Mouse (Mus musculus) embryonic facial prominence, embryonic 13.5 days (tissue): ENCODE results near the gene Vpreb3. TPM values are rescaled to one million over a fixed set of nuclear protein-coding genes. Genes with fewer than 3 reads are reported as not detected.
A peak's percentile ranks its signal among the peaks of the same experiment; 100 is the strongest.

Source experiments
- ATAC-seq: fragments of 200-750 bp; cut with Nextera tagmentation; 2 replicates; pipeline ENCODE4 v1.8.0; 2017; ENCODE audit warnings: low read depth; ENCODE audit not compliant: insufficient number of reproducible peaks, insufficient read depth, low FRiP score, low TSS enrichment
- H3K27ac ChIP-seq: fragments of 300-500 bp; sonication (generic); 2 replicates; pipeline ENCODE4 v1.5.1; 2015; ENCODE audit warnings: moderate library complexity, mild to moderate bottlenecking, inconsistent platforms
- H3K27me3 ChIP-seq: fragments of 300-500 bp; sonication (generic); 2 replicates; pipeline ENCODE4 v1.6.1; 2015; ENCODE audit warnings: mild to moderate bottlenecking, inconsistent platforms
- H3K36me3 ChIP-seq: fragments of 300-500 bp; sonication (generic); 2 replicates; pipeline ENCODE4 v1.6.1; 2015; ENCODE audit warnings: mild to moderate bottlenecking, inconsistent platforms
- H3K4me1 ChIP-seq: fragments of 300-500 bp; sonication (generic); 2 replicates; pipeline ENCODE4 v1.6.1; 2015; ENCODE audit warnings: inconsistent platforms
- H3K4me2 ChIP-seq: fragments of 300-500 bp; sonication (generic); 2 replicates; pipeline ENCODE4 v1.6.1; 2015; ENCODE audit warnings: moderate library complexity, mild to moderate bottlenecking, inconsistent platforms
- H3K4me3 ChIP-seq: fragments of 300-500 bp; sonication (generic); 2 replicates; pipeline ENCODE4 v1.5.1; 2015; ENCODE audit warnings: mild to moderate bottlenecking, inconsistent platforms
- H3K9ac ChIP-seq: fragments of 300-500 bp; sonication (generic); 2 replicates; pipeline ENCODE4 v1.6.1; 2015; ENCODE audit warnings: mild to moderate bottlenecking, inconsistent platforms
- H3K9me3 ChIP-seq: fragments of 300-500 bp; sonication (generic); 2 replicates; pipeline ENCODE4 v1.6.1; 2016; ENCODE audit warnings: inconsistent platforms
- WGBS: fragments of 180-500 bp; shearing (Covaris S2); methylation state at CpG from one replicate; pipeline ENCODE4 v1.1.7; 2015; ENCODE audit warnings: mixed read lengths; 5-methylcytosine and 5-hydroxymethylcytosine counted together
- polyA plus RNA-seq: library from polyadenylated mRNA; unstranded; fragments of >200 nt; fragmentation: Nextera tagmentation; extraction: Ambion mirVana; gene quantifications from 2 replicates; pipeline ENCODE4 v1.2.1, GENCODE M21; 2015

Vpreb3 gene
- polyA plus RNA-seq, 1 experiment from 2014 or later = 0.37 TPM

DNA sequence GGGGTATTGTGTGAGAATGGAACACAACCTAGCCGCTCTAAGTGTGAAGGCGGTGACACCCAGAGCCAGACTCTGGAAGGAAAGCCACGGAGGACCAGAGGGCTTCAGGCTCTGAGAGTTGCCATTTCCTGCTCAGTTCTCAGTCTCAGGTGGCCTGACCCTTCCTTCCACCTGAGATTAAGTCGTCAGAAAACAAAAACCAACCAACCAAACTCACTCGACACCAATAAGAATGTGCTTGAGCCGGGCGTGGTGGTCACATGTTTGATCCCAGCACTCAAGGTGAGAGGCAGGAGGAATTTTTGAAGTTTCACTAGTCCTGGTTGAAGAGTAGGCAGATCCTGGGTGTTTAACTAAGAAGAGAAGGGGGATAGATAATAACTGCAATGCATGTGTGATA is 3.0 kb downstream of the Vpreb3 start:
- H3K27me3 ChIP-seq = no peaks in the 10 kb centered on the region
- no peak for ATAC-seq

DNA sequence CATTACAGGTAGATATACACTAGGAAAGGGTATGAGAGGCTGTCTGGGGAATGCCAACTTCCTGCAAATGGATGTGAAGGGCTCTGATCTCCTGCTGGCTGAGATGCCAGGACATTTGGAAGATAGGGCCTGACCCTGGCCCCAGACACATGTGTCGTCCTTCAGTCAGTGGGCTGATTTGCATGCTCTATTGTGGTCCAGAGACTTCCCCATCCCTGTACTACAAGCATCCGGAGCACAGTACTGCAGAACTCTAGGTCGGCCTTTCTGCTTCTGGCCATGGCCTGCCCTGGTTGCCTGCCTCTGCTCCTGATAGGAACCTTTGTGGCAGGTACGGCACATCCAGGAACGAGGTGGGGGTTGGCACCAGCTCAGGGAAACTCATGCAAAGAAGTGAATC is 5.2 kb downstream of the Vpreb3 start:
- ATAC-seq = no peak
- no peak overlapping the region for H3K4me3 ChIP-seq
- no peaks in the 10 kb centered on the region for H3K36me3 ChIP-seq
- H3K27me3 ChIP-seq = no peaks in the 10 kb centered on the region
- no peak overlapping the region for H3K9ac ChIP-seq
- H3K27ac ChIP-seq = no peak overlapping the region
- H3K9me3 ChIP-seq = no peaks in the 10 kb centered on the region
- 79% methylated on average over 5 of the region's 5 CpGs for WGBS
- H3K4me1 ChIP-seq = peaks cover 9% of the 10 kb centered on the region
- no peak overlapping the region for H3K4me2 ChIP-seq

More for the DNA sequence above, 3.0 kb downstream of the Vpreb3 start:
- 80% methylated on average over 7 of the region's 7 CpGs for WGBS
- no peaks in the 10 kb centered on the region for H3K36me3 ChIP-seq
- no peak overlapping the region for H3K4me3 ChIP-seq
- no peak overlapping the region for H3K9ac ChIP-seq
- H3K4me2 ChIP-seq = no peak overlapping the region
- H3K4me1 ChIP-seq = peaks cover 7% of the 10 kb centered on the region
- H3K27ac ChIP-seq = no peak overlapping the region
- no peaks in the 10 kb centered on the region for H3K9me3 ChIP-seq

DNA sequence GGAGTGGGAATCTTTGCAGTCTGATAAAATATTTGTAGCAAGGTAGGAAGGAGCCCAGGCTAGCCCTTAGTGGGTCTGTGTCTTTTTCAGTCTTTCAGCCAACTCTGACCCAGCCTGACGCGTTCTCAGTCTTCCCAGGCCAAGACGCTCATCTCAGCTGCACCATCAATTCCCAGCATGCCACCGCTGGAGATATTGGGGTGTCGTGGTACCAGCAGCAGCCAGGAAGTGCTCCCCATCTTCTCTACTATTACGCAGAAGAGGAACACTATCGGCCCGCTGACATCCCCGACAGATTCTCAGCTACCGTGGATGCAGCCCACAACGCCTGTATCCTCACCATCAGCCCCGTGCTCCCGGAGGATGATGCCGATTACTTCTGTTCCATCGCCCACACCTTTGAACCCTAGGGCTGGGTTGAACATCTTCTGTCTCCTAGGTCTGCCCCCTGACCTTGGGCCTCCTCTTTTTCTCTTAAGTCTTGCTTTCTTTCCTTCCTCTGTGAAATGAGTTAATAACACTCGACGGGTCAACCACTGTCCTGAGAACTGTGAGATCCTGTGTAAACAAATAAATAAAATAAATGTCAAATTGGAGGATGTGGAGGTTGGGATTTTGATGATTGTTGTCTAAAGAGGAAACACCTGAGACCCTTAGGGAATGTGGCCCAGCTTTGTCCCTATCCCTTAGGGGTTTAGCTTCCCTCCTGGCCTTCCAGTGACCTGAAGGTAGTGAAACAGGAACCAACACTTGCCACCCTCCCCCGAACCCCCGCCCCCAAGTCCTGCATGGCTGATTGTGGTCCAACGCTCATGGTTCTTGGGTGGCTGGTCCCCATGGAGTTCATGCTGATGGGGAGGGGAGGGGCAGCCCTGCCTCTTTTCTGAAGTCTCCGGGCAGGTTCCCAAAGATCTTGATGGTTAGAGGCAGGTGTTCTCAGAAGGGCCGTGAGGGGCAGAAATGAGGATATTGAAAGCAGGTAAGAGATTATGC is 6.5 kb downstream of the Vpreb3 start:
- 0 out of 2 replicates have a peak, but pooled peaks cover 10% of the 10 kb centered on the region for H3K27me3 ChIP-seq
- H3K4me1 ChIP-seq = peaks cover 9% of the 10 kb centered on the region
- no peak overlapping the region for H3K4me3 ChIP-seq
- WGBS = 75% methylated on average over 22 of the region's 22 CpGs
- ATAC-seq = no peak
- H3K27ac ChIP-seq = no peak overlapping the region
- H3K36me3 ChIP-seq = no peaks in the 10 kb centered on the region
- H3K4me2 ChIP-seq = no peak overlapping the region
- 0 out of 2 replicates have a peak overlapping the region, but pooled peaks have one; percentile 73 for H3K9ac ChIP-seq
- no peaks in the 10 kb centered on the region for H3K9me3 ChIP-seq

DNA sequence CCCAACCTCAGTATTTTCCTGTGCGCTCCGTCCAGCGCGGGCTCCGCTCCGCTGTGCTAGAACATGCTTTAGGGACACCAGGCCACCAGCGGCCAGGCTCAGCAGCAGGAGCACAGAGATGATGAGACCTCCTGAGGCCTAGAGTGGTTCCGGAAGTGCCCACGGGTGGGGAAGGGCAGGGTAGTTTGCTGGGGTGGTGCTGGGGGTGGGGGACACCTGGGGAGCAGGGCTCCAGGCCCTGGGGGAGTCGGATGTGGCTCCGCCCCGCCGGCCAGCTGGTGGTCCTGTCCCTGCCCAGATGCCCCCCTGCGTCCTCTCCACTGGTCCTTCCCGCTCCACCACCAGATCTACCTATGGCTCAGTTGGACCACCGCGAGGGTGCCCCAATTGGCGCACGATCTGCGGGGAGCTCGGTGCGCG is 7.9 kb downstream of the Vpreb3 start:
- Histone ChIP-seq H3K4me2 (peak overlapping the region; percentile 93), H3K4me3 (peak overlapping the region; percentile 48), H3K9ac (peak overlapping the region; percentile 73), H3K4me1 (peaks cover 9% of the 10 kb centered on the region), H3K9me3 (no peaks in the 10 kb centered on the region), H3K27me3 (0 out of 2 replicates have a peak, but pooled peaks cover 14% of the 10 kb centered on the region), H3K27ac (no peak overlapping the region), H3K36me3 (no peaks in the 10 kb centered on the region)
- WGBS = 2% methylated on average over 23 of the region's 23 CpGs
- 0 out of 2 replicates have a peak, but pooled peaks have one; percentile 45 for ATAC-seq

DNA sequence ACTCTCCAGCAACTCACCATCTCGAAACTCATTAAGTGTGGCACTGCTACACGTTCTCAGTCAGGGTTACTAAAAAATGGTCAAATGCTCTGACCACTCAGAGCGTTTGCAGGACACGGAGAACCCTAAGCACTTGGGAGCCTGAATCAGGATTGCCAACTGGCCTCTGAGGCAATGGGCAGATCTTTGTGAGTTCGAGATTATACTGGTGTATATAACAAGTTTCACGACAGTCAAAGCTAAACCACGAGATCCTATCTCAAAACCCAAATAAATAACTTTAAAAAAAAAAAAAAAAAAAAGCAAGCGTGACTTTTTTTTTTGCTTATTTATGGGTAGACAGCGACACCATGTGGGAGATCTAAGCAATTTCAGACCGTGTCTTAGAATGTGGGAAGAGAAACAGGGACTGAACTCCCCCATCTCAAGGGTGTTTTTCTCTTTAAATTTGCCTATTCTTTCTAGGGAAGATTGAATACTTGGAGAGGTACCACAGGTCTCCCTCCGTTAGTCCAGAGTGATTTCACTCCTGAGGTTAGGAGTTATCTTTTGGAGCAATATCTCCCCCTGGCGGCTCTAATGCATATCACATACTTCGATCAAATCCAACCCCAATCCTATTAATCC is 8.7 kb downstream of the Vpreb3 start:
- no peaks in the 10 kb centered on the region for H3K9me3 ChIP-seq
- WGBS = 4% methylated on average over 13 of the region's 13 CpGs
- peak overlapping the region; percentile 73 for H3K9ac ChIP-seq
- no peak for ATAC-seq
- H3K4me3 ChIP-seq = peak overlapping the region; percentile 48
- peaks cover 9% of the 10 kb centered on the region for H3K4me1 ChIP-seq
- no peak overlapping the region for H3K27ac ChIP-seq
- peak overlapping the region; percentile 93 for H3K4me2 ChIP-seq
- H3K36me3 ChIP-seq = no peaks in the 10 kb centered on the region
- H3K27me3 ChIP-seq = 0 out of 2 replicates have a peak, but pooled peaks cover 14% of the 10 kb centered on the region

DNA sequence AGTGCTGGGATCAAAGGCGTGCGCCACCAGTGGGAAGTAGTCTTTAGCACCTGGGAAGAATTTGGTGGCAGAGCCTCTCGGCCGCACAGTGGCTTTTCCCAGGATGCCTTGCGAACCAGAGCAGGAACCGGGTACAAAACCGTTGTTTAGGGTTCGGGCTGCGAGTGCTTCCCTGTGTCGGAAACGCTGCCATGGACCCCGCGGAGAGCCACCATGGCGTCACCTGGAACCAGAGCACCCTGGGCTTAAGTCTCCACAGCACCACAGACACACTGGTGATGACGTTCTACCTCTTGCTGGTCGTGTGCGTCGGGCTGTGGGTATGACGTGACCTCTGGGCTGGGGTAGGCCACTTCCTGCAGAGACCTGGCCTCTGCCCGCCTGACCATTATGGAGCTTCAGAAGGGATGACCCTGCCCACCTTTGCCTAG is 11.5 kb downstream of the Vpreb3 start, which contains the start of gene Gm5134:
TSS of gene Gm5134 (plus strand) at position 134 of the 431 bp plus-strand sequence.
- 0 out of 2 replicates have a peak, but pooled peaks cover 14% of the 10 kb centered on the region for H3K27me3 ChIP-seq
- H3K9me3 ChIP-seq = no peaks in the 10 kb centered on the region
- no peak within 1 kb of the TSS for H3K9ac ChIP-seq
- peaks cover 9% of the 10 kb centered on the region for H3K4me1 ChIP-seq
- WGBS = 26% methylated on average over 20 of the region's 20 CpGs
- no peak within 1 kb of the TSS for H3K27ac ChIP-seq
- ATAC-seq = no peak
- H3K4me3 ChIP-seq = peak within 1 kb of the TSS; percentile 26
- no peaks in the 10 kb centered on the region for H3K36me3 ChIP-seq
- peak within 1 kb of the TSS; percentile 49 for H3K4me2 ChIP-seq

DNA sequence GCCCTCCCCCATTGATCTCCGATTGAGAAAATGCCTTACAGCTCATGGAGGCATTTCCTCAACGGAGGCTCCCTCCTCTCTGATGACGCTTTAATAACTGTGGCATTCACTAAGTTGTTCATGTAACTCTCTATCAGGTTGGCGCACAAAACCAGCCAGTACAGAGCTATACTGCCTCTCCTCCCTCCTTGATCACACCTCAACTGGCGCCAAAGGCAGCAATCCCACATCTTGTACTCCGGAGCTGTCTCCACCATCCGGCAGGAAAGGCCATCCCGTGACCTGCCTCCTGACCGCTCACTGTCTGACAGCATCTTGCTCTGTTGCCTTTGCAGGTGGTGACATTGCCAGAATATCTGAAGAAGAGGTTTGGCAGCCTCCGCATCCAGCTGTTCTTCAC is 31.0 kb downstream of the Vpreb3 start:
- Histone ChIP-seq H3K4me3 (no peak overlapping the region), H3K4me2 (no peak overlapping the region), H3K9me3 (no peaks in the 10 kb centered on the region), H3K9ac (no peak overlapping the region), H3K27me3 (no peaks in the 10 kb centered on the region), H3K27ac (no peak overlapping the region), H3K4me1 (no peaks in the 10 kb centered on the region), H3K36me3 (no peaks in the 10 kb centered on the region)
- 86% methylated on average over 10 of the region's 10 CpGs for WGBS
- ATAC-seq = no peak

DNA sequence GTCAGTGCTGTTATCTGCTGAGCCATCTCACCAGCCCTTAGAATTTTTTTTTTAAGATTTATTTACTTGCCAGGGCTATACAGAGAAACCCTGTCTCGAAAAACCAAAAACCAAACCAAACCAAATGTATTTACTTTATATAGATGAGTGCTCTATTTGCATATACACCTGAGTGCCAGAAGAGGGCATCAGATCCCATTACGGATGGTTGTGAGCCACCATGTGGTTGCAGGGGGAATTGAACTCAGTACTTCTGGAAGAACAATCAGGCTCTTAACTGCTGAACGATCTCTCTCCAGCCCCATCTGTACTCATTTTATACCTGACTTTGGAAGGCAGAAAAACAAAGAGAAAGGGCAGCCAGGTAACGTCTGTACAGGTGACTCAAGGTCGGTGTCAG is 32.4 kb downstream of the Vpreb3 start:
- no peaks in the 10 kb centered on the region for H3K27me3 ChIP-seq
- H3K9ac ChIP-seq = no peak overlapping the region
- 74% methylated on average over 5 of the region's 5 CpGs for WGBS
- no peak for ATAC-seq
- H3K36me3 ChIP-seq = no peaks in the 10 kb centered on the region
- no peak overlapping the region for H3K27ac ChIP-seq
- H3K9me3 ChIP-seq = no peaks in the 10 kb centered on the region
- H3K4me2 ChIP-seq = no peak overlapping the region
- no peaks in the 10 kb centered on the region for H3K4me1 ChIP-seq
- no peak overlapping the region for H3K4me3 ChIP-seq

DNA sequence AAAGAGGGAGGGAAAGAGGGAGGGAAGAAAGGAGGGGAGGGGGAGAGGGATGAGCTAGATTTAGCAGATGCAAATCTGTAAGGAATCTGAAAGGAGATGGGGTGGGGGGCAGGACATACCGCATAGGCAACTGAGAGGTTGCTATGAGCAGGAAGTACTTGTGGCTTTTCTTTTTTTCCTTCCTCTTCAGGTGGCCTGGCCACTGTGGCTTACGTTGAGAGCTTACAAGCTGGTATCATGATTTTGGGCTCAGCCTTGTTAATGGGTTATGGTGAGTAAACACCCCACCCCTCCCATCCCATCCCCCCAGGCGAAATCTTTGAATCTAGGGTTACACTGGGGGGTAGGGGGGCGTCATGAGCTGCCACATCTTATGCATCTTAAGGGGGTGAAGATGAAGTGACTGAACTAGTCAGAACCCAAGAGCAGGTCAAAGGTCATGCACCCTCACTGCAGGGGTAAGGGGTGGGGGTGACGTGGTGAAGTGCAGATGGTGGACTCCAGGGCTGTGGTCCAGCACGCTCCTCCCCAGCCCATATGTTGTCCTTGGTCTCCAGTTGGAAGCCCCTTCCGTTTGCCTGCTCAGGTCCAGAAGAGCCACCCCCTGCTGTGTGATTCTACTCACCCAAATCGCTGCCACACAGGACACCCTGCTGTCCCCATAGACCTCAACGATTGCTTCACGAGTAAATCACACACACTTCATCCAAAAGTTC is 35.4 kb downstream of the Vpreb3 start:
- H3K9ac ChIP-seq = no peak overlapping the region
- H3K4me3 ChIP-seq = no peak overlapping the region
- H3K27me3 ChIP-seq = no peaks in the 10 kb centered on the region
- no peaks in the 10 kb centered on the region for H3K4me1 ChIP-seq
- 46% methylated on average over 10 of the region's 10 CpGs for WGBS
- no peaks in the 10 kb centered on the region for H3K9me3 ChIP-seq
- no peak overlapping the region for H3K4me2 ChIP-seq
- no peak overlapping the region for H3K27ac ChIP-seq
- ATAC-seq = no peak
- H3K36me3 ChIP-seq = no peaks in the 10 kb centered on the region

DNA sequence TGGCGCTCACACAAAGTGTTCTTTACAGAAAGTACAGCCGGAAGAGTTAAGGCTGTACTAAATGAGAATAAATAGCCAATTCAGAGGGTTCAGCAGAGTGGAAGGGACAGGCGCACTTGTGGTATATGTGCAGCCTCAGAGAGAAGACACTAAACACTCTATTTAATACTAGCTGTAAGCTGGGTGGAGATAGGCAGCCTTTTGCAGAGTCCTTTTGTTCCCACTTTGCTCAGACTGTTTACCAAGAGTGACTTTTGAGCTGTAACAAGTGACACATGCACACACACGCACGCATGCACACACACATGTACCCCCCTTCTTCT is 35.9 kb downstream of the Vpreb3 start:
- H3K4me2 ChIP-seq = no peak overlapping the region
- no peak overlapping the region for H3K27ac ChIP-seq
- no peaks in the 10 kb centered on the region for H3K36me3 ChIP-seq
- H3K4me1 ChIP-seq = no peaks in the 10 kb centered on the region
- no peaks in the 10 kb centered on the region for H3K27me3 ChIP-seq
- WGBS = 90% methylated on average over 5 of the region's 5 CpGs
- ATAC-seq = no peak
- H3K4me3 ChIP-seq = no peak overlapping the region
- no peaks in the 10 kb centered on the region for H3K9me3 ChIP-seq
- no peak overlapping the region for H3K9ac ChIP-seq

DNA sequence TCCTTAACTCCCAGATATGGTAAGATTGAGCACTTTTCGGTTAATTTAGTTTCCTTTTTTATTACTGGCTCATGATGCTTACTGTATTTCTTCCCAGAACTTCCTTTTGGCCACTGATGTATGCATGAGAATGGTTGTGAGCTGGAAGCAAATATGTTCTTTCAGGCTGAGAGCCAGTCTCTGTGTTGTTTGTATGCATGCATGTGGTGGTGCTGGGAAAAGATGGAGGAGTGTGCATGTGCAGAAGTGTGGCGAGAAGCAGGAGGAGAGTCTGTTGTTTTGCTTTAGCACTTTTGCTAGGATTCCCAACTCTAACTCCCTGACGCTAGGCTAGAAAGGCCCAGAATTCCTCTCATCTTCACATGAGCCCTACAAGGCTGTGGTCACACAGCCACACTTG is 36.6 kb downstream of the Vpreb3 start:
- no peak overlapping the region for H3K4me3 ChIP-seq
- ATAC-seq = no peak
- no peaks in the 10 kb centered on the region for H3K9me3 ChIP-seq
- no peaks in the 10 kb centered on the region for H3K27me3 ChIP-seq
- no peak overlapping the region for H3K4me2 ChIP-seq
- no peaks in the 10 kb centered on the region for H3K4me1 ChIP-seq
- no peak overlapping the region for H3K27ac ChIP-seq
- H3K9ac ChIP-seq = no peak overlapping the region
- WGBS = 91% methylated on average over 3 of the region's 3 CpGs
- no peaks in the 10 kb centered on the region for H3K36me3 ChIP-seq
